Mouse (Mus musculus) embryonic facial prominence, embryonic 10.5 days (tissue): ENCODE results near the gene Cxadr. TPM values are rescaled to one million over a fixed set of nuclear protein-coding genes. Genes with fewer than 3 reads are reported as not detected.
"Not testable (repeated sequence)": the region's sequence is repeated elsewhere in the genome, so short reads cannot be mapped to it uniquely, and the experiment has no call there.

Experiments used
- DNase-seq: peaks from one replicate; pipeline ENCODE4 v3.0.0-alpha.2; 2017; ENCODE audit warnings: low spot score
- H3K27ac ChIP-seq: fragments of 300-500 bp; sonication (generic); replicated peaks from 2 replicates; pipeline ENCODE4 v1.5.1; 2016; ENCODE audit warnings: mild to moderate bottlenecking
- H3K27me3 ChIP-seq: fragments of 300-500 bp; sonication (generic); replicated peaks from 2 replicates; pipeline ENCODE4 v1.6.1; 2016; ENCODE audit warnings: low read depth, mild to moderate bottlenecking; ENCODE audit not compliant: poor library complexity, severe bottlenecking
- H3K36me3 ChIP-seq: fragments of 300-500 bp; sonication (generic); replicated peaks from 2 replicates; pipeline ENCODE4 v1.6.1; 2016; ENCODE audit warnings: mild to moderate bottlenecking, moderate library complexity
- H3K4me1 ChIP-seq: fragments of 300-500 bp; sonication (generic); 2 replicates; pipeline ENCODE4 v1.6.1; 2016
- H3K4me3 ChIP-seq: fragments of 300-500 bp; sonication (generic); 2 replicates; pipeline ENCODE4 v1.5.1; 2016; ENCODE audit warnings: mild to moderate bottlenecking, moderate library complexity
- H3K9me3 ChIP-seq: fragments of 300-500 bp; sonication (generic); 2 replicates; pipeline ENCODE4 v1.6.1; 2016; ENCODE audit warnings: mild to moderate bottlenecking
- WGBS: fragments of 180-500 bp; shearing (Covaris S2); methylation state at CpG from one replicate; pipeline ENCODE4 v1.1.7; 2016; 5-methylcytosine and 5-hydroxymethylcytosine counted together
- polyA plus RNA-seq: library from polyadenylated mRNA; unstranded; fragments of >200 nt; fragmentation: Nextera tagmentation; extraction: Ambion mirVana; gene quantifications from 2 replicates; pipeline ENCODE4 v1.2.1, GENCODE M21; 2016

Cxadr gene
- polyA plus RNA-seq, 1 experiment from 2014 or later: 30.4 TPM

- Histone ChIP-seq H3K27ac (no peak overlapping the region), H3K9me3 (no peaks in the 10 kb centered on the region), H3K4me1 (peaks cover 7% of the 10 kb centered on the region; the same call in 1 of the 2 replicates), H3K36me3 (peaks cover 25% of the 10 kb centered on the region), H3K27me3 (no peaks in the 10 kb centered on the region), H3K4me3 (no peak overlapping the region)
- 90% methylated on average over 5 of the region's 5 CpGs for WGBS
- no peak for DNase-seq
These were observed 41.5 kb downstream of the Cxadr start for GRCm38 (mm10) chr16:78342767-78343166.

DNA sequence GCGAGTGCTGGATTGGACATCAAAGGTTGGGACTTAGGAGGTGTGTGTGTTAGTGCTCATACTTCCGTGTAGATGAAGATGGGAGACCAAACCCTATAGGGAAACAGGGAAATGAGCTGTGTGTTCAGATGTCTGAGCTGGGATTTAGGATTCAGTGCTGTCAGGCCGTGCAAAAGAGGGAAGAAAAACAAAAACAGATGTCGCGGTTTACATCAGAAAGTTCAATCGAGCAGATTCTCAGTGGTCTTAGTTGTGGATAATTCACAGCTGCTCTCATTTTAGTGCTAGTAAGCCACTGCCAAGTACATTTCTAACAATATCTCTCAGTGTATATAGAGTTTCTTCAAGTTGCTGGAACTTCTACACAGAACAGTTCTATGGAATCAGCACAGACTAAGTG is 42.5 kb downstream of the Cxadr start:
- Histone ChIP-seq H3K36me3 (peaks cover 25% of the 10 kb centered on the region), H3K9me3 (no peaks in the 10 kb centered on the region), H3K27me3 (no peaks in the 10 kb centered on the region), H3K4me1 (peaks cover 7% of the 10 kb centered on the region; the same call in 1 of the 2 replicates), H3K4me3 (no peak overlapping the region), H3K27ac (no peak overlapping the region)
- no peak for DNase-seq
- 55% methylated on average over 6 of the region's 6 CpGs for WGBS

DNA sequence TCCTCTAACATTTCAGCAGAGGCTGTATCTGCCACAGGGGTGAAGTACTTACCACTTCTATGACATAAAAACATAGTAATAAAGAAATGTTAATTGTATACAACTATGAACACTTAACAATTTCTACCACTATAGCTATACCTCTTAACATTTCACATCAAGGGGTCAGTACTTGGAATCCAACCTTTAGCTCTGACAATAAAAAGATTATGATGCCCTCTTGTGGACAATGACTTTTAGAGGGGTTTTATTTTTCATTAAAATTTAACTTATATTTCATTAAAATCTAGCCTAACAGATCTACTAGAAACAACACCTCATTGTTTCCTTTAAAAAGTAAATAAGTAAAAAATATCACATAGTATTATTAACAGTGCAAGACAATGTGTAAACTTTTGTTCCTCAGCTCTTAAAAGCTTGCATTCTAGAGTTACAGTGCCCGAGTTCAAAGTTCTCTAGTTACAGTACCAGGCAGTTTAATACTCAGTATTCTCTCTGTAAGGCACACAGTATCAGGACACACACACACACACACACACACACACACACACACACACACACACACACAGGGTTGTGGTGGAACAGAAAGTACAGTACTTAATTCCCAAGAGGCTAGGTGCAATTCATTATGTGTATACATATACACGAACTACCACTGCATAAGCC is 45.5 kb downstream of the Cxadr start:
- WGBS: 77% methylated on average over 2 of the region's 2 CpGs

GRCm38 (mm10) chr16:78347328-78347926 is 46.1 kb downstream of the Cxadr start:
- peaks cover 7% of the 10 kb centered on the region; the same call in 1 of the 2 replicates for H3K4me1 ChIP-seq
- H3K36me3 ChIP-seq: peaks cover 23% of the 10 kb centered on the region
- no peak overlapping the region for H3K27ac ChIP-seq
- DNase-seq: no peak
- 82% methylated on average over 13 of the region's 13 CpGs for WGBS
- no peaks in the 10 kb centered on the region for H3K9me3 ChIP-seq
- H3K27me3 ChIP-seq: no peaks in the 10 kb centered on the region
- no peak overlapping the region for H3K4me3 ChIP-seq

More for the DNA sequence above, 45.5 kb downstream of the Cxadr start:
- Histone ChIP-seq H3K27ac (no peak overlapping the region), H3K36me3 (peaks cover 27% of the 10 kb centered on the region), H3K27me3 (no peaks in the 10 kb centered on the region), H3K9me3 (no peaks in the 10 kb centered on the region), H3K4me3 (no peak overlapping the region), H3K4me1 (peaks cover 7% of the 10 kb centered on the region; the same call in 1 of the 2 replicates)
- DNase-seq: no peak

- H3K9me3 ChIP-seq: no peaks in the 10 kb centered on the region
- WGBS: 89% methylated on average over 3 of the region's 3 CpGs
- H3K27me3 ChIP-seq: no peaks in the 10 kb centered on the region
- no peaks in the 10 kb centered on the region for H3K4me1 ChIP-seq
- no peak overlapping the region for H3K27ac ChIP-seq
- H3K4me3 ChIP-seq: no peak overlapping the region
- H3K36me3 ChIP-seq: peaks cover 48% of the 10 kb centered on the region
- DNase-seq: no peak
These were observed 56.5 kb downstream of the Cxadr start for GRCm38 (mm10) chr16:78357757-78358156.

DNA sequence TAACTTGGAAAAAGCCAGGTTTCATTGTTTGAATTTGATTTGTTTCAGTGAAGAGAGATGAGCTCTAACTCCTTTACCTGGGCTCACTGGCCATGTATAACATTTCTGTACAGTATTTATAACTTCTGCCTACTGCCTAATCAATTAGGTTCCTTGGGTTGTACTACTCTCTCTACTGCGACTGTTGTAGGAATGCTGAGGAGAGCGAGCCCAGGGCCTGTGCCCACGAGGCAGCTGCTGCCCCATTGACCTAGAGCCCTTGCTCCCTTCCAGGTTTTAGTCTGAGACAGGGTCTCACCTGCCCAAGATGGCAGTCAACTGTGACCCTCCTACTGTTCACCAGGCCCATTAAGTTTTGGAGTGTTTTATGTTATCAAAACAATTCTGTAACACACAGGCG is 60.2 kb downstream of the Cxadr start:
- H3K4me3 ChIP-seq: no peak overlapping the region
- DNase-seq: no peak
- WGBS: 91% methylated on average over 4 of the region's 4 CpGs
- H3K27ac ChIP-seq: no peak overlapping the region
- no peaks in the 10 kb centered on the region for H3K27me3 ChIP-seq
- peaks cover 84% of the 10 kb centered on the region for H3K36me3 ChIP-seq
- H3K9me3 ChIP-seq: no peaks in the 10 kb centered on the region
- no peaks in the 10 kb centered on the region for H3K4me1 ChIP-seq

- peaks cover 90% of the 10 kb centered on the region for H3K36me3 ChIP-seq
- H3K27ac ChIP-seq, DNase-seq, H3K9me3 ChIP-seq, H3K27me3 ChIP-seq, H3K4me3 ChIP-seq, H3K4me1 ChIP-seq: not testable (repeated sequence)
- WGBS: 93% methylated on average over 9 of the region's 9 CpGs
These were observed 63.3 kb downstream of the Cxadr start for GRCm38 (mm10) chr16:78364554-78364953.

- H3K27ac ChIP-seq: no peak overlapping the region
- peaks cover 15% of the 10 kb centered on the region; the same call in 1 of the 2 replicates for H3K4me1 ChIP-seq
- 87% methylated on average over 7 of the region's 7 CpGs for WGBS
- no peak overlapping the region for H3K4me3 ChIP-seq
- H3K36me3 ChIP-seq: peaks cover 62% of the 10 kb centered on the region
- no peaks in the 10 kb centered on the region for H3K27me3 ChIP-seq
- H3K9me3 ChIP-seq: no peaks in the 10 kb centered on the region
- DNase-seq: no peak
These were observed 70.3 kb downstream of the Cxadr start for GRCm38 (mm10) chr16:78371491-78372046.

DNA sequence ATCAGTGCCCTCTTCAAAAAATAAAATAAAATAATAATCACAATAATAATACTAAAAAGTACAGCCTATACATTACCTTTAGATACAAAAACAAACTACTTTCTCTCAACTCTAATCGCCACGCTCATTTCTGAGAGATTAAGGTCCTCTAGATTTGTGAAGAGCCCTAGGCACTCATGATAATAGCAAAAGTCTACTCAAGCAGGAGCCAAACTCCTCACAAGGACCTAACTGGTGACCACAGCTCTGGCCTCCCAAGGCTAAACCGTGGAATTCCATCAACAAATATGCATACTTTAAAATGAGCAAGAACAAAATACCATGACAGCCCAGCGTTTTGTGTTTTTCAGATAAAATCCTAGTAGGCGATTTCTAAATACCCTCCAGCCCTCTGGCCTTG is 71.5 kb downstream of the Cxadr start:
- Histone ChIP-seq H3K27ac (no peak overlapping the region), H3K9me3 (no peaks in the 10 kb centered on the region), H3K27me3 (no peaks in the 10 kb centered on the region), H3K4me3 (no peak overlapping the region), H3K4me1 (peaks cover 22% of the 10 kb centered on the region), H3K36me3 (peaks cover 50% of the 10 kb centered on the region)
- no peak for DNase-seq
- 87% methylated on average over 5 of the region's 5 CpGs for WGBS

GRCm38 (mm10) chr16:78373743-78374142 is 72.5 kb downstream of the Cxadr start:
- H3K9me3 ChIP-seq: no peaks in the 10 kb centered on the region
- 80% methylated on average over 8 of the region's 8 CpGs for WGBS
- H3K27ac ChIP-seq: no peak overlapping the region
- H3K4me1 ChIP-seq: peaks cover 22% of the 10 kb centered on the region
- H3K27me3 ChIP-seq: no peaks in the 10 kb centered on the region
- H3K4me3 ChIP-seq: no peak overlapping the region
- DNase-seq: no peak
- peaks cover 40% of the 10 kb centered on the region for H3K36me3 ChIP-seq

- no peaks in the 10 kb centered on the region for H3K27me3 ChIP-seq
- no peaks in the 10 kb centered on the region for H3K9me3 ChIP-seq
- H3K4me1 ChIP-seq: peaks cover 22% of the 10 kb centered on the region
- DNase-seq: peak; percentile 24
- H3K36me3 ChIP-seq: peaks cover 25% of the 10 kb centered on the region
- 65% methylated on average over 10 of the region's 10 CpGs for WGBS
- peak overlapping the region; percentile 94 for H3K4me3 ChIP-seq
- H3K27ac ChIP-seq: peak overlapping the region; percentile 98; the same call in 1 of the 2 replicates
These were observed 73.9 kb downstream of the Cxadr start for GRCm38 (mm10) chr16:78375222-78375621.

DNA sequence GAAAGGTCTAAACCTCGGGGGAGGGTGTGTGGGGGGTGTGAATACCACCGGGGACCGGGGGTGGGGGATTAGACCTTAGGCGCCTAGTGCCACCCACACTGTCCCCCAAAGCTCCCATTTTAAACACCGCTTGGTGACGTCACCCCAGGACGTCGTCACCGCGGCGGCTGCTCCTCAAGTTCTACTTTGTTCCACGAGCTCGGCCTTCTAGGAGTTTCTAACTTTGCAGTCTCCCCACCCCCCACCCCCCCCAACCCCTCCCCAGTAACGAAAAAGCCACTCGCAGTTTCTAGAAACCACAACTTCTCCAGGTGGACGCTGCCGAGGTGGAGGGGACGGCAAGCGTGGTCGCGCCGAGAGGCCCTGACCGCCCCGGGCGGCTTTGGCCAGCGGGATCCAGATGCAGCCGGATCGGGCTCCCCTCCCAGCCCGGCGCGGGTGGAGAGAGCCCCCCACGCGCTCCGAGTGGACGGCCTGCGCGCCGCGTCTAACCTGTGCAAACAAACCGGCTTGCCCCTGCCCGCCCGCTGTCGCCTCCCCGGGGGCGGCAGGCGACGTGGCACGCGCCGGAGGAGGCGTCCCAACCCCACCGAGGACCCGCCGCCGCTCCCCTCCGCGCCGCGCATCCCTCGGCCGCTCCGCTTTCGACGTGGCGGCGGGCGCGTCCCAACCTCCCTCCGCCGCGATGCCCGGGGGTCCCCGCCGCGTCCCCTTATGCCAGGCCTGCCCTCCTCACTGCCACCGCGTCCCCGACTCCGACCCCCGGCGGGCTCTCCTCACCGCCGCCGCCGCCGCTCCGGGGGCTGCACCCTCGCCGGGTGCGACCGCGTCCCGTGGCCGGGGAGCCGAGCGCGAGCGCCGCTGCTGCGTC is 74.8 kb downstream of the Cxadr start:
- Histone ChIP-seq H3K36me3 (peaks cover 18% of the 10 kb centered on the region), H3K27me3 (no peaks in the 10 kb centered on the region), H3K4me3 (peak overlapping the region; percentile 94), H3K4me1 (peaks cover 22% of the 10 kb centered on the region), H3K27ac (peak overlapping the region; percentile 98), H3K9me3 (no peaks in the 10 kb centered on the region)
- peak; percentile 77 for DNase-seq
- under 1% methylated on average over 97 of the region's 100 CpGs for WGBS
